Mouse (Mus musculus) kidney, embryonic 15.5 days (tissue): ENCODE measurements around the gene Aldh1a3. TPM values are rescaled to one million over a fixed set of nuclear protein-coding genes. Genes with fewer than 3 reads are reported as not detected.
A peak's percentile ranks its signal among the peaks of the same experiment; 100 is the strongest.

Experiments used
- ATAC-seq: fragments of 200-750 bp; cut with Nextera tagmentation; replicated peaks from 2 replicates; pipeline ENCODE4 v1.8.0; 2017; ENCODE audit warnings: moderate TSS enrichment; ENCODE audit not compliant: low FRiP score
- H3K27ac ChIP-seq: fragments of 300-500 bp; sonication (generic); 2 replicates; pipeline ENCODE4 v1.5.1; 2015; ENCODE audit warnings: mild to moderate bottlenecking, inconsistent platforms
- H3K27me3 ChIP-seq: fragments of 300-500 bp; sonication (generic); 2 replicates; pipeline ENCODE4 v1.6.1; 2015; ENCODE audit warnings: inconsistent platforms
- H3K36me3 ChIP-seq: fragments of 300-500 bp; sonication (generic); 2 replicates; pipeline ENCODE4 v1.6.1; 2015; ENCODE audit warnings: inconsistent platforms
- H3K4me1 ChIP-seq: fragments of 300-500 bp; sonication (generic); 2 replicates; pipeline ENCODE4 v1.6.1; 2015; ENCODE audit warnings: inconsistent platforms
- H3K4me2 ChIP-seq: fragments of 300-500 bp; sonication (generic); 2 replicates; pipeline ENCODE4 v1.6.1; 2015; ENCODE audit warnings: moderate library complexity, mild to moderate bottlenecking, inconsistent platforms
- H3K4me3 ChIP-seq: fragments of 300-500 bp; sonication (generic); replicated peaks from 2 replicates; pipeline ENCODE4 v1.5.1; 2015; ENCODE audit warnings: mild to moderate bottlenecking, inconsistent platforms
- H3K9ac ChIP-seq: fragments of 300-500 bp; sonication (generic); 2 replicates; pipeline ENCODE4 v1.6.1; 2015; ENCODE audit warnings: mild to moderate bottlenecking, inconsistent platforms
- H3K9me3 ChIP-seq: fragments of 300-500 bp; sonication (generic); replicated peaks from 2 replicates; pipeline ENCODE4 v1.6.1; 2016; ENCODE audit warnings: inconsistent platforms
- WGBS: fragments of 180-500 bp; shearing (Covaris S2); methylation state at CpG from one replicate; pipeline ENCODE4 v1.1.7; 2015; ENCODE audit warnings: mixed read lengths; 5-methylcytosine and 5-hydroxymethylcytosine counted together
- polyA plus RNA-seq: library from polyadenylated mRNA; unstranded; fragments of >200 nt; fragmentation: Nextera tagmentation; extraction: Ambion mirVana; gene quantifications from 2 replicates; pipeline ENCODE4 v1.2.1, GENCODE M21; 2015

Gene Aldh1a3
- polyA plus RNA-seq: 38.0 and 41.0 TPM in 2 replicates

DNA sequence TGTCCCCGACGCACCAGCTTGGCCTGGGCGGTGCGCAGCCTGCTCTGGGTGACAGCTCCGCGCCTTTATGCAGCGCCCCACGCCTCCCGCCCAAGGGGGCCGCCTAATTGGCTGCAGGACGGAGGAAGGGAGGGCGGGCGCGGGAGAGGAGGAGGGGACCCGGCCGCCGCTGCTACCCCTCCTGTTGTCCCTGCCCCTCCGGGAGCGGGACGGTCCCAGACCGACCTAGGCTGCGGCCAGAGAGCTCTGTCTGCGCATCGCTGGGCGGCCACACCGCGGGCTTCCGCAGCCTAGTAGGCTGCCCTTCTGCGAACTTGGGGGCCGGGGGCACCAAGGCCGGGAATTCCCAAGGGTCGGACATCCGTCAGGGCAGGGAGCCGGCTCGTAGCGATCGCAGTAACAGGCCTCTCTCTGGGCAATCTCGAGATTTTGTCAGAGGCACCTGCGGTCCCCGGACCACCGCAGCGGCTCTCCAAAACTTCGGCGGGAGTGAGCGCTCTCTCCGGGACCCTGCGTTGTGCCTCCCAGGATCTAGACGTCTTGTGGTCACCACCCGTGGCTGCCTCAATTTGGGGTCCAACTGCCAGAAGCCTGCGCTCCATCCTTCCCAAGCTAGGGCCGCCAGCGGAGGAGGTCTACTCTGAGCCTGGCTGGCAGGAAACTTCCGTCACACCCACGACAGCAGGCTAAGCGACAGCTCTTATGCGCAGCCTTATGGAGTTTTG, at the start of gene Aldh1a3:
TSS of gene Aldh1a3 (minus strand) at position 81 of the 725 bp plus-strand sequence.
- under 1% methylated on average over 52 of the region's 56 CpGs for WGBS
- Histone ChIP-seq H3K9ac (peak within 1 kb of the TSS; percentile 17), H3K9me3 (no peaks in the 10 kb centered on the region), H3K4me1 (peaks cover 25% of the 10 kb centered on the region), H3K4me3 (peak within 1 kb of the TSS; percentile 51), H3K27ac (no peak within 1 kb of the TSS), H3K27me3 (peaks cover 61% of the 10 kb centered on the region), H3K36me3 (no peaks in the 10 kb centered on the region), H3K4me2 (peak within 1 kb of the TSS; percentile 87)
- ATAC-seq: peak; percentile 91

DNA sequence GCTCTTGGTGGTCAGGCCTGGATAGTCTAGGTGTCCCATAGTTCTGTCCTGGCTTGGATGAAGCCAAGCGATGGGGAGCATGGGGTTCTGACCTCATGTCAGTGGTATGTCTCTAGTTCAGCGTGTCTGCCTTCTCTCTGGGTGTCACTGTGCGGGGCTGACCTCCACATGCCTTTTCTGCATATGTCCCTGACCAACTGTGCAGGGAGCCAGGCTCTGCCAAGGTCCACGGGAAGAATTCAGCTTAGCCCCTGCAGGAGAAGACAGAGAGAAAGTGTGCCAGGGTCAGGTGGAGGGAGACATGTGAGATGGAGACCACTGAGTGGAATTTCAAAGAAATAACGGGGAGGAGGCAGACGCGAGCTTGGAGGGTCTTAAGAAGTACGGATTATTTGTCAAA, 49.0 kb upstream of the Aldh1a3 start:
- no peak for ATAC-seq
- 46% methylated on average over 8 of the region's 8 CpGs for WGBS
- no peak overlapping the region for H3K9ac ChIP-seq
- H3K9me3 ChIP-seq: no peaks in the 10 kb centered on the region
- H3K4me3 ChIP-seq: no peak overlapping the region
- no peak overlapping the region for H3K4me2 ChIP-seq
- peaks cover 31% of the 10 kb centered on the region for H3K4me1 ChIP-seq
- no peaks in the 10 kb centered on the region for H3K27me3 ChIP-seq
- peak overlapping the region; percentile 10; the same call in 1 of the 2 replicates for H3K27ac ChIP-seq
- no peaks in the 10 kb centered on the region for H3K36me3 ChIP-seq

DNA sequence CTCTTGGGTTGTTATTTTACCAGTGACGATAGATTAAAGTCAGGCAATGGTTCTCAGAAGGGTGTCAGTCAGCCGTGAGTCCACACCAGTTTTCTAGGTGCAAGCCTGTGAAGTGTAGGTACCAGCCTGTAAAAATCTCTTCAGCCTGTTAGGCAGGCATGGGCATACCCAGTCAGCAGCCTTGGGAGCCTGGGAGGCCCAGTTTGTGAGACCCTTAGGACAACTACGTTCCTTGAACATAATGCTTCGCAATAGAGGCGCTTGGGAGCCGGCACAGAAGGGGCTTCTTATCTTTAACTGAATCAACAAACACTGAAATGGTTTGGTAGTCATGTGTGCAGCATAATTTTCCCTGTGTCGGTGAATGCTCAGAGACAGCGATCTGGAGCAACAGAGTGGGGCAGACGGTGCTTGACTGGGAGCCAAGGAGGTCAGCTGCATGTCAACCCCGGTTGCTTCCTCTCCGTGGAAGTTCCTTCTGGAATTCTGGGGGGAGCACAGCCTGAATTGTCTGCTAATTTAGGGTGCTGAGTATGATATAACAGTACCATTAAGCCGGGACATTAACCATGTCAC, 44.4 kb upstream of the Aldh1a3 start:
- H3K4me3 ChIP-seq: no peak overlapping the region
- H3K9me3 ChIP-seq: no peaks in the 10 kb centered on the region
- H3K9ac ChIP-seq: no peak overlapping the region
- WGBS: 35% methylated on average over 12 of the region's 12 CpGs
- ATAC-seq: peak; percentile 62
- H3K27ac ChIP-seq: peak overlapping the region; percentile 57
- H3K36me3 ChIP-seq: no peaks in the 10 kb centered on the region
- 0 out of 2 replicates have a peak overlapping the region, but pooled peaks have one; percentile 14 for H3K4me2 ChIP-seq
- peaks cover 21% of the 10 kb centered on the region for H3K4me1 ChIP-seq
- no peaks in the 10 kb centered on the region for H3K27me3 ChIP-seq

DNA sequence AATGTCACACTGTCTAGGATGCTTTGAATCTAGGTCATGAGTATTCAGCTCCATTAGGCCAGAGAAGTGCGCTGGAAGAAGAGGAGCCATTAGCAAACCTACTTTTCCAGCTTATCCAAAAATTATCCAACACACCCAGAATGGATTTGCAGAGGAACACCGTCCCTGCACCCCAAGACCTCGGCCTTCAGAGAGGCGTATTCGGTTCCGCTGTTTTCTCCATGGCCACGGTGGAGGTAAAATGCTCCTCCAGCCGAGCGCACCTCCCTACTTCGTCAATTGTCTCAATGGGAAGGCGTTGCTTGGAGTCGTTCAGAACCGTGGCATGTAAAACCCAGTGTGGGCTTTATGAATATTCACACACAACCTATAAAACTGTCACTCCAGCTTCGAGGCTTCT, 39.3 kb upstream of the Aldh1a3 start:
- Histone ChIP-seq H3K4me3 (no peak overlapping the region), H3K36me3 (no peaks in the 10 kb centered on the region), H3K27ac (no peak overlapping the region), H3K27me3 (no peaks in the 10 kb centered on the region), H3K4me1 (peaks cover 2% of the 10 kb centered on the region; the same call in 1 of the 2 replicates), H3K4me2 (no peak overlapping the region), H3K9ac (no peak overlapping the region), H3K9me3 (no peaks in the 10 kb centered on the region)
- ATAC-seq: no peak
- WGBS: 90% methylated on average over 14 of the region's 14 CpGs

DNA sequence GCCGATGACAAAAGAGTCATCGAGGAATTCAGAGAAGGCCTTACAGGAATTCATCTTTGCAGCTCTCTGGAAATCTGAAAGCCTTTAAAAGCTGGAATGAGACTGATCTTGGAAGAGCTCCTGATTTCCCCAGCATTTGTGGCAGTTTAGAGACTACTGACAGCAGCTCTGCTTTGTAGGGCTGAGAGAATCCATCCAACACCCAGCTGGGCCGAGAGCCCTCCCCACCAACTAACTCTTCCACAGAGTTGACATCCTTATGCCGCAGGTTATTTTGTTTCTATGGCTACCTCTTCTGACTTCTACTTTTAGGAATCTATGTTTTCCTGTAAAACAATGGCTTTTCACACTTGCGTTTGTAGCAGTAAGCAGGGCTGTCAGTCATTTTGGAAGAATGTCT, 37.9 kb upstream of the Aldh1a3 start:
- Histone ChIP-seq H3K36me3 (no peaks in the 10 kb centered on the region), H3K27me3 (no peaks in the 10 kb centered on the region), H3K9me3 (no peaks in the 10 kb centered on the region), H3K4me3 (no peak overlapping the region), H3K4me1 (no peaks in the 10 kb centered on the region), H3K4me2 (no peak overlapping the region), H3K27ac (no peak overlapping the region), H3K9ac (no peak overlapping the region)
- 88% methylated on average over 5 of the region's 5 CpGs for WGBS
- no peak for ATAC-seq

DNA sequence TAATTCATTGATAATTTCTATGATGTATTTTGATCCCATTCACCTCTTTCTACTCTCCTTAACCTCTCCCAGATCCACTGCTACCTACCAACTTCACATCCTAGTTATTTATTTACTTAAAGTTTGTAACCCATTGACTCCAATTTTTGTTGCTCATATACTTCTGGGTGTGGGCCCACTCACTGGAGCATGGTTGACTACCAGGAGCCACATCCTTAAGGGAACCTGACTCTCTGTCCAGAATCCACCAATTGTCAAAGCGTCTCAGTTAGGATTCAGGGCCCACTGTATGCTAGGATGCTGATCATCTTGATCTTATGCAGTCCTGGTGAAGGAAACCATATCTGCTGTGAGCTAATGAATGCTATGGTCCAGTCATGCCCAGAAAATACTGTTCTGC, 35.8 kb upstream of the Aldh1a3 start:
- Histone ChIP-seq H3K4me1 (no peaks in the 10 kb centered on the region), H3K36me3 (no peaks in the 10 kb centered on the region), H3K27me3 (no peaks in the 10 kb centered on the region), H3K4me3 (no peak overlapping the region), H3K4me2 (no peak overlapping the region), H3K9me3 (no peaks in the 10 kb centered on the region), H3K9ac (no peak overlapping the region), H3K27ac (no peak overlapping the region)
- WGBS: 80% methylated on average over 1 of the region's 1 CpGs
- ATAC-seq: no peak

DNA sequence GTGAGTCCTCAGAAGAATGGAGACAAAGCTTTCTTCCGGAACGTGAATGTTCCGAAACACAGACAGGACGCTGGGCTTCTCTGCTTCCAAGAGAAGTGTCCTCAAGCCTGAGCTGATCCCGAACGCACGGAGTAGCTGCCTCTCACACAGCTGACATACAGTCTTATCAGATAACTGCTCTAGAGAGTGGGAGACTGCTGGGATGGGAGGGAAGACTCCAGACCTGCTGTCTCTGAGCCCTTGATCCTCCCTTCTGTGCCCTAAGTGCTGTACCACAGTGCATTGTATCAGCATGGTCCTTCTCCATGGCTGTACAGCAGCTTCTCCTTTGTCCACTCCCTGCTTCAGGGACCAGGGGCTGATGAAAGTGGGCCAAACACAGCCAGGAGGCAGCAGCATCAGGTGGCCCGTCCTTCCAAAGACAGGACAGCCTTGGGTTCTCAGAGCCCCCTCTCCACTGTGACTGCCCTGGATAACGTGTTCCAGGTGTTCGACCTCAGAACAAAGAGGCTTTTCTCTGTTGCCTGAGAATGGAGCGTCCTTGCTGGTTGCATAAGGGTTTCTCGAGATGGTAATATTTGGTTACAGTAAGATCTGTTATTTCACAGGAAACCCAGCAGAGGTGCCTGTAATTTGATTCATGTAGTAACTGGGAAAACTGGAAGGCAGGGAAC, 24.4 kb upstream of the Aldh1a3 start:
- peaks cover 33% of the 10 kb centered on the region for H3K4me1 ChIP-seq
- ATAC-seq: peak; percentile 31; the same call in 1 of the 2 replicates
- no peak overlapping the region for H3K4me3 ChIP-seq
- no peak overlapping the region for H3K9ac ChIP-seq
- no peaks in the 10 kb centered on the region for H3K36me3 ChIP-seq
- 42% methylated on average over 12 of the region's 12 CpGs for WGBS
- no peaks in the 10 kb centered on the region for H3K9me3 ChIP-seq
- no peaks in the 10 kb centered on the region for H3K27me3 ChIP-seq
- peak overlapping the region; percentile 77 for H3K27ac ChIP-seq
- H3K4me2 ChIP-seq: 0 out of 2 replicates have a peak overlapping the region, but pooled peaks have one; percentile 19

DNA sequence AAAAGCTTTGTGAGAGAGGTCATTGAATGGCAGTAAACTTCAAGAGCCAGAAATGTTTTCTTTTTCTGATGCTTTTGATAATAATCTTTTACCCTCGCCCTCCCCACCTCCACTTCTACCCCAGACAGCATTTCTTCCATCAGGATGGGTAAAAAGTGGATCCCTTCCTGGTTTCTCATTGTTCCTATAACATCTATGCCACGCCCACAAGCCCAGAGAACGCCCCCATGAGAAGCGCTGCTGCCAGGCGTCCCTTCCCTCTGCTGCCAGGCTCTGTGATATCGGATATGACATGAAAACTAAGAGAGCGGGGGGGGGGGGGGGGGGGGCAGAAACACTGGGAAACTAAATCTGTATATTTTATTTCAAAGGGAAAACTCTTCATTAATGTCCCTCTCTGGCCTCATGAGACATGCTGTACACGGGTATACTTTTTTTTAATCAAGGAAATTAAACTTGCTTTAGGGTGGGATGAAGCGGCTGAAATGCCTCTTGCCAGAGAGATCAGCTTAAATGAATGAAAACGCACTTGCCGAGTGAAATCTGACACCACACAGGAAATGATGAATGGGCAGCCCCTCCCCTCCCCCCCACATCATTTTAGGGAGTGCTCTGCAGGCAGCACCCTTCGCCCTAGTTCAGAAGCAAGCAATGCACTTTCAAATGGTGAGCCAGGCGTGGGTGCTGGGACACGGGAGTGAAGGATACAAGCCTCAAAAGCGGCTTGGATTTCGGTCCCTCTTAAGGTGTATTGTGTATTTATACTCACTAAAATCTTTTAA, 22.8 kb upstream of the Aldh1a3 start:
- Histone ChIP-seq H3K4me2 (peak overlapping the region; percentile 59), H3K27ac (peak overlapping the region; percentile 77), H3K9ac (no peak overlapping the region), H3K4me1 (peaks cover 37% of the 10 kb centered on the region), H3K4me3 (peak overlapping the region; percentile 30), H3K9me3 (no peaks in the 10 kb centered on the region), H3K36me3 (no peaks in the 10 kb centered on the region), H3K27me3 (no peaks in the 10 kb centered on the region)
- ATAC-seq: peak; percentile 67
- WGBS: 4% methylated on average over 16 of the region's 16 CpGs

DNA sequence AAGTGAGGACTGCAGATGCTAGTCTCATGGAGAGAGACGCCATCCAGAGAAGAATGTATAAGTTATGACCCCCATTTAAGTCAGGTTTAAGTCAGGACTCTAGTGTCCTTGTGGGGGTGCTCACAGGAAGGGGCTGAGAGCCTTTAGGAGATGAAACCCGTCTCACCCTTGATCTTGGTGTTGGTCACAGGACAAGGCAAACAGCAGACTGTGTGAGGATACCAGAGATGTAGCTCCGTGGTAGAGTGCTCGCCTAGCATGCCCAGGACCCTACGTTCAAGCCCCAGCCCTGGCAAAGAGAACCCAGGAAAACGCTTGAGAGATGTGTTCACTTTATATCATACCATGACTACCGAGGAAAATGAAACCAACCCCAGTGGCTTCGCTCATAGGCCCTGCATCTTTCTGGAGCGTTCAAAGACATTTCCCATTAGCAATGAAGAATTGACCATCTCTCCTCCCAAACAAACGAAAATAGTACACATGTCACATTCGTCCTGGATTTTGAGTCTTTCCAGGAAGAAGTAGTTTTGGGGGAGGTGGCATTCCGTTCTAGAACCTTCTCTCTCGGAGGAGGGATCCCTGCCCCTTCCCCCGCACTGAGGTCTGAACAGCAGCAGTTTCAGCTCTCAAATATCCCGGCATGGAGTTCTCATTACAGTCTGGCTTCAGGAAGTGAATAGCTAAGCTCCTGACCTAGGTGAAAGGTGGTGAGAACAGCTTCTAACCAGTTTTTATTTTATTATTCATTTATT, 21.6 kb upstream of the Aldh1a3 start:
- H3K4me3 ChIP-seq: no peak overlapping the region
- 53% methylated on average over 15 of the region's 15 CpGs for WGBS
- no peaks in the 10 kb centered on the region for H3K36me3 ChIP-seq
- peak overlapping the region; percentile 30; the same call in 1 of the 2 replicates for H3K4me2 ChIP-seq
- H3K9me3 ChIP-seq: no peaks in the 10 kb centered on the region
- no peak overlapping the region for H3K9ac ChIP-seq
- H3K4me1 ChIP-seq: peaks cover 43% of the 10 kb centered on the region
- no peak overlapping the region for H3K27ac ChIP-seq
- H3K27me3 ChIP-seq: no peaks in the 10 kb centered on the region
- no peak for ATAC-seq

DNA sequence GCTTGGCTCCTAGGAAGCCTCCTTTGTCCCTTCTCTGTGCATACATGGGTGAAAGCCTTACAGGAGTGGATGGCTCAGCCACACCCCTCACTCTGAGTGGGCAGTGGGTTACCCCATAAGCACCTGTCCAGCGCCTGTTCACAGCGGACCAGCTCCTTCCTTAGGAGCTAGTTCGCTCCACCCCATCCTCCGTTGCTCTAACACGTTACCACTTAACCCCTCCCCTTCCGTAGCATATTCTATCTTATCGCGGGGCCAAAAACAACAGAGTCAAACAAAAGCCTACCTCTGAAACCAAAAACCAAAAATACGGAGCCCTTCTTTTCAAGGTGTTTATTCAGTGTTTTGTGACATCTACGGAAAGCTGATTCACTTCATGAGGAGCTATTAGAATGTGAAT, 21.0 kb upstream of the Aldh1a3 start:
- Histone ChIP-seq H3K4me3 (no peak overlapping the region), H3K4me1 (peaks cover 48% of the 10 kb centered on the region), H3K9ac (no peak overlapping the region), H3K4me2 (no peak overlapping the region), H3K36me3 (no peaks in the 10 kb centered on the region), H3K27me3 (no peaks in the 10 kb centered on the region), H3K27ac (no peak overlapping the region), H3K9me3 (no peaks in the 10 kb centered on the region)
- ATAC-seq: no peak
- 42% methylated on average over 10 of the region's 10 CpGs for WGBS

DNA sequence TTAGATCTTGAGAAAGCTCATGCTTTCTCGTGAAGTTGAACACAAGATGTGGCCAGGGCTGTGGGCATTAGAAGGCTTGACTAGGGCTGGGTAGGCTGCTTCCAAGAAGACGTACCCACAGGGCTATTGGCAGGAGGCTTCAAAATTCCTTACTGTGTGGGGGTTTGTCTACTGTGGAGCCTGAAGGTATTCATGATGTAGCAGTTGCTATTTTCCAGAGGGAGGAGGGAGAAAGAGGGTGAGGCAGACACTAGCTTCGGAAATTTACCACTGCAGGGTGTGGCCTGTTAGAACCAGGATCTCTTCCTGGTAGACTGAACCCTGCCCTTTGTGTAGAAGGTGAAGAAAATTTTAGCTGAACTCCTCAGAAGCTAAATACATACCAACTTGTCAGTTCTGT, 19.5 kb upstream of the Aldh1a3 start:
- Histone ChIP-seq H3K4me2 (no peak overlapping the region), H3K9me3 (no peaks in the 10 kb centered on the region), H3K27ac (no peak overlapping the region), H3K4me3 (no peak overlapping the region), H3K4me1 (peaks cover 53% of the 10 kb centered on the region), H3K27me3 (no peaks in the 10 kb centered on the region), H3K36me3 (no peaks in the 10 kb centered on the region), H3K9ac (no peak overlapping the region)
- ATAC-seq: no peak
- 76% methylated on average over 3 of the region's 3 CpGs for WGBS
